Mouse (Mus musculus) activated CD4-positive, CD25-positive, alpha-beta regulatory T cell (primary cell): ENCODE data around the gene Itih1. TPM values are rescaled to one million over a fixed set of nuclear protein-coding genes. Genes with fewer than 3 reads are reported as not detected.

Source experiments
- polyA plus RNA-seq, 2 experiments: library from polyadenylated mRNA; unstranded; fragments of 100-300 nt; shearing (Covaris generic); gene quantifications; one replicate each; pipeline ENCODE4 v1.2.1; 2017

Itih1 gene
- polyA plus RNA-seq: under 1 TPM in 1 of 2 experiments, not detected in 1; 0.11 TPM

GRCm38 (mm10) chr14:30943038-30943437 lies at the start of gene Itih1:
Gene Itih1 (minus strand): TSS chr14:30943289.

GRCm38 (mm10) chr14:30951154-30951825 lies 8.2 kb upstream of the Itih1 start, which contains the start of gene Nek4:
Gene Nek4 (plus strand): TSS chr14:30951377.

DNA sequence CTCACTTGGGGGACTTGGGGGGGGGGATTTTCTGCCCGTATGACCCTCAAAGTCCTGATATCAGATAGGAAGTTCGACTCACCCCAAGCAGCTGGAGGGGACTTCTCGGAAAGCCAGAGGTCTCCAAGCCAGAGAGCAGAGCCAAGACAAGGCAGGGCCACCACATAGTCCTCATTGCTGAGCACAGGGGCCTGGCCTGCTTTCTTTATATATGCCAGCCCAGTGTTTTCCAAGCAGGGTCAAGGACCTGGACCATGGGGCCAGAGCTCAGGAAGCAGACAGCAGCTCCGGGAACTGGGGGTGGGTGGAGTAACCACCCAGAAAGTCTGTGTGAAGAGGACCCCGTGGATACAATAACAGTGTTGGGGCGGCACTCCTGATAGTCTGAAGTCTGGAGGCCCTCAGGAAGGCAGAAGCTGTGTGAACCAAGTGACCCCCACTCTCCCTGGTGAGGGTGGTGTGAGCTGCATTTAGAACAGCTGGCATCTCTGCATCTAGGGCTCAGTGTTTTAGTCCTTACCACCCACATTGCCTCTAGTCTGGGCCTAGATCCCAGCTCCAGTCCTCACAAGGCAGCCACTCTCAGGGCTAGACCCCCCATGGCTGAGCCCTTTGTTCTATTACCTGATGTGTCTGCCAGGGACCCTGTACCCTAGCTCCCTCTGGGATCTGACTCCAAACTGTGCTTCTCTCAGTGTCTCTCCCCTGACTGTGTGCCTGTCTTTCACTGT lies 19.5 kb downstream of the Itih1 start, which contains the start of gene Itih3:
Gene Itih3 (minus strand): TSS at position 386 of the 731 bp plus-strand sequence.

GRCm38 (mm10) chr14:30886204-30886603 lies 56.9 kb downstream of the Itih1 start, which contains the start of gene Itih4:
Gene Itih4 (plus strand): TSS chr14:30886476.

Other genes with a start within 250 kb of the Itih1 start
- 10 to 100 TPM in 1 of 2 experiments, 1 to 10 TPM in 1; 7.1 to 13.0 TPM for gene Sfmbt1, start 228.4 kb downstream of the Itih1 start, polyA plus RNA-seq
- gene Tmem110, start 117.7 kb downstream of the Itih1 start, polyA plus RNA-seq: 10 to 100 TPM; 23.8 to 27.3 TPM
- 1 to 10 TPM in 1 of 2 experiments, under 1 TPM in 1; 0.13 to 1.5 TPM for gene Mustn1, start 64.1 kb downstream of the Itih1 start, polyA plus RNA-seq
- not detected for gene Itih4, start 56.8 kb downstream of the Itih1 start, polyA plus RNA-seq
- gene Itih3, start 19.5 kb downstream of the Itih1 start, polyA plus RNA-seq: not detected
- 1 to 10 TPM; 3.9 to 5.2 TPM for gene Nek4, start 8.1 kb upstream of the Itih1 start, polyA plus RNA-seq
- 1 to 10 TPM; 7.3 to 9.7 TPM for gene Glt8d1, start 58.1 kb upstream of the Itih1 start, polyA plus RNA-seq
- gene Spcs1, start 58.4 kb upstream of the Itih1 start, polyA plus RNA-seq: 100 to 1,000 TPM; 363 to 372 TPM
- 100 to 1,000 TPM; 134 to 149 TPM for gene Pbrm1, start 75.8 kb upstream of the Itih1 start, polyA plus RNA-seq
- 100 to 1,000 TPM in 1 of 2 experiments, 10 to 100 TPM in 1; 61.4 to 126 TPM for gene Gnl3, start 75.9 kb upstream of the Itih1 start, polyA plus RNA-seq
- gene Smim4, start 185.7 kb upstream of the Itih1 start, polyA plus RNA-seq: 100 to 1,000 TPM in 1 of 2 experiments, 10 to 100 TPM in 1; 61.0 to 141 TPM
- 1 to 10 TPM; 2.2 to 2.4 TPM for gene Nt5dc2, start 187.8 kb upstream of the Itih1 start, polyA plus RNA-seq
- 1 to 10 TPM in 1 of 2 experiments, under 1 TPM in 1; 0.92 to 1.1 TPM for gene Stab1, start 225.4 kb upstream of the Itih1 start, polyA plus RNA-seq